Mouse (Mus musculus): ENCODE measurements at regions not wholly inside any gene's neighbourhood (a gene's known extent, or its start where the extent isn't known, plus 50 kb on each side); places are given as distances from the start of the nearest gene placed in this dataset.

- TF ChIP-seq CTCF (IDR thresholded peaks at IDR 0.05; ENCODE audit: borderline replicate concordance, extremely low read depth, insufficient read depth, insufficient read length) (no peak), POLR2A (IDR thresholded peaks at IDR 0.05; ENCODE audit: borderline replicate concordance, extremely low read depth, insufficient read depth, insufficient read length, poor library complexity, severe bottlenecking) (no peak)
These were observed 555.6 kb upstream of the Nrp1 start for GRCm38 (mm10) chr8:127802661-127803333.

Measured in brain, embryonic 14.5 days (tissue).